Mouse (Mus musculus) megakaryocyte-erythroid progenitor cell, adult 5 weeks (primary cell): ENCODE data around the gene Olfr1179. TPM values are rescaled to one million over a fixed set of nuclear protein-coding genes. Genes with fewer than 3 reads are reported as not detected.

ENCODE experiments used
- polyA plus RNA-seq: library from polyadenylated mRNA; stranded (reverse); fragments of >175 nt; gene quantifications from 2 replicates; pipeline ENCODE4 v1.2.3, GENCODE M21; 2012

The Olfr1179 gene
- not detected in 2 replicates for polyA plus RNA-seq

DNA sequence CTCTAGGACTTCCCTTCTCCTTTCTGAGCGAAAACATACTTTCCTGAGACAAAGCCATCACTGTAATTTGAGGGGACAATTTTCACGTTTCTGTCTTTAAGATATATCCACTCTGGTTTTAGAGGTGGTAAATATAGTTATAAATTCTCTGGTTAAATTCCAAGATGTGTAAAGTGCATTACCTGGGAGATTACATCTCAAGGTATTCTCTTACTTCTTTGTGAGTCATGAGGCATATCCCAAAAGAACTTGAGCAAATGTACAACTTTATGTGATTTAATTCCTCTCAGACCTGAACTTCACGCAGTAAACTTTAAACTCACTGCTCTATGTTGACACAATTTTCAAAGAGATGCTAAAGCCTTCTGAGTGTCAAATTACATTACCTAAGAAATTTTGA lies at the start of gene Olfr1179:
Gene Olfr1179 (minus strand): TSS at position 101 of the 400 bp plus-strand sequence.

DNA sequence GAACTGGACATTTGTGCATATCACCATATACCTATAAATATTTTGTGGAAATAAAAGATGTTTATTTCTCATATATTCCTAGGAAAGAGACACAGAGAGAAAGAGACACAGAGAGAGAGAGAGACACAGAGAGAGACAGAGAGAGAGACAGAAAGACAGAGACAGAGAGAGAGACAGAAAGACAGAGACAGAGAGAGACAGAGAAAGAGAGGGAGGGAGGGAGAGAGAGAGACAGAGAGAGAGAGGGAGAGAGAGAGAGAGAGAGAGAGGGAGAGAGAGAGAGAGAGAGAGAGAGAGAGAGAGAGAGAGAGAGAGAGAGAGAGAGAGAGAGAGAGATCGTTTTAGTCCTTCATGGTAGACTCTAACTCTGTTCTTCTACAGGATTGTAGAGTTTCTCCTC lies 48.3 kb upstream of the Olfr1179 start, which contains the start of gene Olfr1183:
Gene Olfr1183 (plus strand): TSS at position 301 of the 400 bp plus-strand sequence.

DNA sequence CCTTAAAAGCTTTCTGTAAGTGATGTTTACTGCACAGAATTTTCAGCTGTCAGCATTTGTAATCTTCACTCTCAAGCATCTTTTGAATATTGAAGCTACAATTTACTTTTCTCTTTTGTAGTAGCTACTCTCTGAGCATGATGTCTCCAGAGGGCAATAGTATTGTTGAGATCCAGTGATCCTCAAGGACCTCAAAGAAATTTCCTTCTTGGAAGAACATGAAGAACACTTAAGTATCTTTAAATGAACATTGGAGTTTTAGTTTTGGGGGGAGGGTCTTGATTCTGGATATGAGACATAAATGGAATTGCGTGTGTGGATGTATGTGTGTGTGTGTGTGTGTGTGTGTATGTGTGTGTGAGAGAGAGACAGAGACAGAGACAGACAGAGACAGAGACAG lies 42.8 kb upstream of the Olfr1179 start, which contains the start of gene Gm13757:
Gene Gm13757 (minus strand): TSS at position 101 of the 400 bp plus-strand sequence.

DNA sequence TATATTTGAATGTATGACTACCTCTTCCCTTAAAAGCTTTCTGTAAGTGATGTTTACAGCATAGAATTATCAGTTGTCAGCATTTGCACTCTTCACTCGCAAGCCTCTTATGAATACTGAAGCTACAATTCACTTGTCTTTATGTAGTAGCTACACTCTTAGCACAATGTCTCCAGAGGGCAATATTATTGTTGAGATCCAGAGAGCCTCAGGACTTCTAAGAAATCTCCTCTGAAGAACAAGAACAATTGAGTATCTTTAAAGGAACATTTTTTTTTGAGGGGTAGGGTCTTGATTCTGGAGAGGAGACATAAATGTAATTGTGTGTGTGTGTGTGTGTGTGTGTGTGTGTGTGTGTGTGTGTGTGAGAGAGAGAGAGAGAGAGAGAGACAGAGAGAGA lies 19.8 kb upstream of the Olfr1179 start, which contains the start of gene Olfr1181:
Gene Olfr1181 (minus strand): TSS at position 101 of the 400 bp plus-strand sequence.

DNA sequence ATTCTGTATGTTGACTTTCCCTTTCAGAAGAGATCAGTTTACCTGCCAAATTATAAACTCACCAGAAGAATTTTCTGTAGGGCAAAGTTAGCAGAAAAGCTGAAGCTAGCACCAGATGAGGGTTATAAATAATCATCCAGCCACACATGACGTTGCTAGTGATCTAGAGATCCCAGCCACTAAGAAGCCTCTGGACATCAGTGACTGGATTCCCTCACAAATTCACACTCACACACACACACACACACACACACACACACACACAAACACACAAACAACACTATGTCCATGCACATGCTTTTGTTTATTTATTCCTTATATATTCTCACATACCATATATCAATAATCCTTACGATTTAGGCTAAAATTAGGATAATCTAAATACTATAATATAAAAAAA lies 12.8 kb upstream of the Olfr1179 start, which contains the start of gene Olfr1180:
Gene Olfr1180 (minus strand): TSS at position 101 of the 400 bp plus-strand sequence.

DNA sequence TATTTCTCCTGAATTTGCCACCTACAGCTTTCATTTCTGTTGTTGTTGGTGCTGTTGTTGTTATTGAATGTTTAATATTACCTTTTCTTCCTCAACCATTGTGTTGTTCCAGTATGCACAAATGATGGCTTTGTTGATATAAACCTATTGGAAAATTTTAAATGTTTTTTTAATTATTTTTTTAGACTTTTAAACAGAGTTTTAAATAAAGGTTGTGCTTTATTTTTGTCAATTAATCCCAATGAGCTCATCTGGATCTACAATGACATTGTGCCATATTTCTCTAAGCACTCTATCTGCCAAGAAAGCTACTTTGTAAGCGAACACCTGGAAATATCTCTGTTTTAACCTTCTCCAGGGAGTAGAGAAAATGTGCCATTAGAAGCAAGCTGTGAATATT lies 19.5 kb downstream of the Olfr1179 start, which contains the start of gene Olfr1178:
Gene Olfr1178 (plus strand): TSS at position 301 of the 400 bp plus-strand sequence.

Other genes with a start within 250 kb of the Olfr1179 start
- gene Olfr1168, start 224.6 kb downstream of the Olfr1179 start, polyA plus RNA-seq, result not detected in 2 replicates
- gene Olfr1170, start 178.1 kb downstream of the Olfr1179 start, polyA plus RNA-seq, result not detected in 2 replicates
- not detected in 2 replicates for gene Olfr1173, start 126.6 kb downstream of the Olfr1179 start, polyA plus RNA-seq
- not detected in 2 replicates for gene Olfr1174-ps, start 91.3 kb downstream of the Olfr1179 start, polyA plus RNA-seq
- gene Olfr1175-ps, start 79.2 kb downstream of the Olfr1179 start, polyA plus RNA-seq, result not detected in 2 replicates
- gene Olfr1176, start 69.7 kb downstream of the Olfr1179 start, polyA plus RNA-seq, result not detected in 2 replicates
- not detected in 2 replicates for gene Olfr1177-ps, start 60.0 kb downstream of the Olfr1179 start, polyA plus RNA-seq
- not detected in 2 replicates for gene Olfr1178, start 19.4 kb downstream of the Olfr1179 start, polyA plus RNA-seq
- not detected in 2 replicates for gene Olfr1180, start 12.7 kb upstream of the Olfr1179 start, polyA plus RNA-seq
- not detected in 2 replicates for gene Olfr1181, start 19.7 kb upstream of the Olfr1179 start, polyA plus RNA-seq
- gene Gm13757, start 42.7 kb upstream of the Olfr1179 start, polyA plus RNA-seq, result not detected in 2 replicates
- gene Olfr1183, start 48.4 kb upstream of the Olfr1179 start, polyA plus RNA-seq, result not detected in 2 replicates
- gene Olfr1184, start 77.1 kb upstream of the Olfr1179 start, polyA plus RNA-seq, result not detected in 2 replicates
- gene Olfr1185-ps1, start 86.9 kb upstream of the Olfr1179 start, polyA plus RNA-seq, result not detected in 2 replicates
- not detected in 2 replicates for gene Olfr1186, start 112.1 kb upstream of the Olfr1179 start, polyA plus RNA-seq
- not detected in 2 replicates for gene Olfr1188, start 150.5 kb upstream of the Olfr1179 start, polyA plus RNA-seq
- gene Olfr1189, start 180.0 kb upstream of the Olfr1179 start, polyA plus RNA-seq, result not detected in 2 replicates
- gene Olfr1191-ps1, start 234.1 kb upstream of the Olfr1179 start, polyA plus RNA-seq, result not detected in 2 replicates
- not detected in 2 replicates for gene Olfr1192-ps1, start 242.1 kb upstream of the Olfr1179 start, polyA plus RNA-seq